Mouse (Mus musculus) gastrocnemius, postnatal 36 days (tissue): ENCODE data around the gene Shbg. TPM values are rescaled to one million over a fixed set of nuclear protein-coding genes. Genes with fewer than 3 reads are reported as not detected.
A peak's percentile ranks its signal among the peaks of the same experiment; 100 is the strongest.

ENCODE experiments used
- DNase-seq, 2 experiments: peaks; one replicate each; pipeline ENCODE4 v3.0.0; 2022
- intact Hi-C: fragments of 180-260 bp; cut with DNase I; formaldehyde crosslinking; loops from one replicate; pipeline ENCODE4 v1.15.1; 2025
- total RNA-seq, 2 experiments: library from RNA; stranded (reverse); gene quantifications; 2 replicates each; pipeline ENCODE4 v1.2.3; 2021

The Shbg gene
- total RNA-seq, 2 experiments from 2014 or later = not detected

GRCm38 (mm10) chr11:69604795-69605664, 12.7 kb downstream of the Shbg start:
- DNase-seq = no peak
- intact Hi-C loops = no loop called here

- DNase-seq = no peak
- intact Hi-C loops = no loop called here
These were observed 13.4 kb downstream of the Shbg start for GRCm38 (mm10) chr11:69604347-69604746.

- intact Hi-C loops = no loop called here
- DNase-seq = no peak
These were observed 14.2 kb downstream of the Shbg start for GRCm38 (mm10) chr11:69603516-69603915.

GRCm38 (mm10) chr11:69601768-69602167, 15.9 kb downstream of the Shbg start:
- no peak for DNase-seq
- intact Hi-C loops = no loop called here

- peak; percentile 53 to 68 for DNase-seq
- intact Hi-C loops = no loop called here
These were observed 17.6 kb downstream of the Shbg start for GRCm38 (mm10) chr11:69600098-69600497.

GRCm38 (mm10) chr11:69599436-69599835, 18.3 kb downstream of the Shbg start:
- DNase-seq = no peak
- intact Hi-C loops = no loop called here

GRCm38 (mm10) chr11:69594853-69595252, 22.9 kb downstream of the Shbg start:
- DNase-seq = no peak
- intact Hi-C loops = no loop called here

- intact Hi-C loops = no loop called here
- DNase-seq = no peak
These were observed 24.9 kb downstream of the Shbg start for GRCm38 (mm10) chr11:69592799-69593198.

GRCm38 (mm10) chr11:69591899-69592637, 25.6 kb downstream of the Shbg start:
- DNase-seq = peak in 1 of 2 experiments; percentile 38
- intact Hi-C loops = no loop called here

GRCm38 (mm10) chr11:69591424-69591823, 26.3 kb downstream of the Shbg start:
- DNase-seq = no peak
- intact Hi-C loops = no loop called here

- intact Hi-C loops = no loop called here
- DNase-seq = no peak
These were observed 27.1 kb downstream of the Shbg start for GRCm38 (mm10) chr11:69590622-69591021.

GRCm38 (mm10) chr11:69589207-69589834, 28.4 kb downstream of the Shbg start:
- DNase-seq = no peak
- intact Hi-C loops = no loop called here

GRCm38 (mm10) chr11:69585718-69586325, 31.9 kb downstream of the Shbg start:
- DNase-seq = no peak
- intact Hi-C loops = no loop called here

GRCm38 (mm10) chr11:69584937-69585336, 32.8 kb downstream of the Shbg start:
- DNase-seq = no peak
- intact Hi-C loops = no loop called here

GRCm38 (mm10) chr11:69584008-69584407, 33.7 kb downstream of the Shbg start:
- intact Hi-C loops = no loop called here
- no peak for DNase-seq

- no peak for DNase-seq
- intact Hi-C loops = no loop called here
These were observed 35.4 kb downstream of the Shbg start for GRCm38 (mm10) chr11:69582230-69582805.

- no peak for DNase-seq
- intact Hi-C loops = no loop called here
These were observed 35.9 kb downstream of the Shbg start for GRCm38 (mm10) chr11:69581814-69582213.

GRCm38 (mm10) chr11:69581147-69581688, 36.5 kb downstream of the Shbg start:
- intact Hi-C loops = no loop called here

GRCm38 (mm10) chr11:69580572-69581146, 37.0 kb downstream of the Shbg start:
- intact Hi-C loops = no loop called here
- DNase-seq = no peak

More at GRCm38 (mm10) chr11:69581147-69581688, 36.5 kb downstream of the Shbg start:
- peak; percentile 79 to 82 for DNase-seq

- peak; percentile 83 to 86 for DNase-seq
- intact Hi-C loops = no loop called here
These were observed 37.6 kb downstream of the Shbg start, which contains the start of the genes Wrap53 and Trp53 for GRCm38 (mm10) chr11:69580091-69580514. TSS of gene Wrap53 (minus strand) at chr11:69580255. TSS of gene Trp53 (plus strand) at chr11:69580359.
